Mouse (Mus musculus) urinary bladder, postnatal 4 days (tissue): ENCODE measurements around the gene Cfap54.

Experiments used
- DNase-seq, 2 experiments: peaks; one replicate each; pipeline ENCODE4 v3.0.0; 2021 to 2022; ENCODE audit warnings: low spot score in 2 of 2

Cfap54 gene

DNA sequence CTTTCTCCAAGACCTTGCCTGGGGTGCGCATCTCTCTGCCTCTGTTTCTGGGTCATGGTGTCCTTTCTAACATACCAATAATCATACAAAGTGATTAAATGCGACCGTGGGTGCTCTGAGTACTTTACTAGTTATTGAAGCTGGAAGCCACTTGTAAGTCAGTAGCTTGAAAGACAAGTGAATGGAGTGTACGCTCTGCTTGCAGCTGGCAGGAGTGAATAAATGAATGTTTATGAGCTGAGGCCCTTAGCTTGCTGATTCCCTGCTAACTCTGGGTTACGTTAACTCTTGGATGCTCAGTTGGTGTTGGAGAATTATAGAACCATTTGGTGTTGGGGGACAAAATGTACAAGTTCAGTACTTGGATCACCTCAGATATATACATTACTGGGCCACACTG, 298.7 kb downstream of the Cfap54 start:
- no peak for DNase-seq

DNA sequence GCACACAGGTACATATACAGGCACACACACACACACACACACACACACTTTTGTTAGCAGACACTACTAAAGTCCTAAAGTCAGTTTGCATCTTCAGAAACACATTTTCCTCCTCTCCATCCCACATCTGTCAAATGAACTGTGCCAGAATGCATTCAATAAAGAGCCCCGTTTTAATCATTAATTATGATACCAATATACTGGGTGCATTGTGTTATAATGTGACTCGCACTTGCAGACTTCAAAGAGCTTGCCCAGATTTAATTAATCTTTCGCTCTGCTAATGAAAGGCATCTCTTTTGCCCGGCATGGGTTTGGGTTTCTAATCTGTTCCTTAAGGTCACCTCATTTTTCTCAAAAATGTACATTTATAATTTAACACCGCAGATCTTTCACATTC, 327.1 kb downstream of the Cfap54 start:
- no peak for DNase-seq

DNA sequence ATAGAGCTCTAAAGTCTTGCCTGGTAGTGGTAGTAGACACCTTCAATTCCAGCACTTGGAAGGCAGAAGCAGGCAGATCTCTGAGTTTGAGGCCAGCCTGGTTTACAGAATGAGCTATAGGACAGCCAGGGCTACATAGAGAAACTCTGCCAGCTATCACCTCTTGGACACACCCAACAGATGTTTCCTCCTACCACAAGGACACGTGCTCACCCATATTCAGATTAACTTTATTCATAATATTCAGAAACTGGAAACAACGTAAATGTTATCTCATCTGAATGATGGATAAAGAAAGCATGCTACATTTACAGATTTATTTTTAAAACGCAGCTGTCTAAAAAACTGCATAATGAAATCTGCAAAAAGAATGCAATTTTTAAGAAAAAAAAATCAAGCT, 351.1 kb downstream of the Cfap54 start:
- DNase-seq: no peak

DNA sequence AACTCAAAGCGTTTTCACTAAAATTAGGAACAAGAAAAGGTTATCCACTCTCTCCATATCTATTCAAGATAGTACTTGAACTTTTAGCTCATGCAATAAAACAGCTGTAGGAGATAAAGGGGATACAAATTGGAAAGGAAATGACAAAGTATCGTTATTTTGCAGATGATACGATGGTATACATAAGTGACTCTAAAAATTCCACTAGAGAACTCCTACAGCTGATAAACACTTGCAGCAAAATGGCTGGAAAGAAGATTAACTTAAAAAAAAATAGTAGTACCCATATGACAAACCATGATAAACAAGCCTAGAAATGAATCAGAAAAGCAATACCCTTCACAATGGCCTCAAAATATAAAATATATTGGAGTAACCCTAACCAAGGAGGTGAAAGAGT, 352.7 kb downstream of the Cfap54 start:
- no peak for DNase-seq
